Mouse (Mus musculus): ENCODE data around the gene Hoxc6.

Hoxc6 gene

DNA sequence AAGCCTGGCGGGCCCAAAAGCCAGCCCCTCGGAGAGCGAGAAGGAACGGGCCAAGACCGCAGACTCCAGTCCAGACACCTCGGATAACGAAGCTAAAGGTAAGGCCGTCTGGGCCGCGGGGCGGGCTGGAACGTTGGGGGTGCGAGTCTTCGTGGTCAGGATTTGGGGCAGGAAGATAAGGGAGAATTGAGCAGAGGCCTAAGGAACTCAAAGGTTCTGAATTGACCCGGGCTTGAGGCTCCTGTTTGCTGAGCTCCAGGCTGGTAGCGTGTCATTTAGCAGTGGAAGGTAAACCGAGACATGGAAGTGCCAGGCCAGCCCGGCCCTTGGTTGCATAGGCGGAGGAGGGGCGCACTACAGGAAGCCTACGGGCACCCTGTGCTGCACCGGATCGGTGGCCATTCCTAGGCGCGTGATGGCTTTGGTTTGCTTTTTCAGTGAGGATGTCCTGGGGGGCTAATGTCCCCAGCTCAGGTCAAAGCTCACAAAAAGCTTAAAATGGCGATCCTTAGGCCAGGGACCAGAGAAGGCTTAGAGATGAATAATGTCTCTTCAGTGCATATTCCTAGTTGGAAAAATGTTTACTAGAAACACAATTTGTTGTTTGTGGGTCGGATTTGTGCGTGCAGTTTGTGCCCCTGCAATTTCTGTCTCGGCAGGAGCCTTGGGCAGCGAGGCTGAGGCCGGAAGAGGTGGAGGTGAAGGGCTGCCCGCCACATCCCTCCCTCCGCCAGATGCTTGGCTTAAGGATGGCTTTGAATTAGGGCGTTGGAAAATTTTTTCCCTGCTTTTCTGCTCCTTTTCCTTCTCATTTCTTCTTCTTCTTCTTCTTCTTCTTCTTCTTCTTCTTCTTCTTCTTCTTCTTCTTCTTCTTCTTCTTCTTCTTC lies 30.3 kb upstream of the Hoxc6 start:
- DNase-seq (ENCODE audit: low spot score in 2 of 2) = no peak

DNA sequence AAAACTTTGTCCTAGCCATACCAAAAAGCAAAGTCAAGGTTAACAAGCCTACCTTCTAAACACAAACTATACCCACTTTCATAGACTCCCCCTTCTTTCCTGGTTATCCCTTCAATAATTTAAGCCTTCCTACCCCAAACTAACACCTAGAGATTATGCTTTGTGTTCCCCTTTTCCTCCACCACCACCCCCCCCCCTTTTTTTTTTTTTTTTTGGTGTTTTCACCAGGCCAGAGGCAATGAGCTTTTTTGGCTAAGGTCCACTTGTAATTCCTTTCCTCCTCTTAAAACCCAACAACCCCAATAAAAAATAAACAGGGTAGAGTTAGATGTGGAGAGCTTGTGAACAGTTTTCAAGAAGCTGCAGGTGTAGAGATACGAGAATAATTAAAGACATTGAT lies 28.8 kb upstream of the Hoxc6 start:
- no peak for DNase-seq (ENCODE audit: low spot score in 2 of 2)

- DNase-seq (ENCODE audit: low spot score in 2 of 2) = no peak
These were observed 27.3 kb upstream of the Hoxc6 start for GRCm38 (mm10) chr15:102970740-102971139.

DNA sequence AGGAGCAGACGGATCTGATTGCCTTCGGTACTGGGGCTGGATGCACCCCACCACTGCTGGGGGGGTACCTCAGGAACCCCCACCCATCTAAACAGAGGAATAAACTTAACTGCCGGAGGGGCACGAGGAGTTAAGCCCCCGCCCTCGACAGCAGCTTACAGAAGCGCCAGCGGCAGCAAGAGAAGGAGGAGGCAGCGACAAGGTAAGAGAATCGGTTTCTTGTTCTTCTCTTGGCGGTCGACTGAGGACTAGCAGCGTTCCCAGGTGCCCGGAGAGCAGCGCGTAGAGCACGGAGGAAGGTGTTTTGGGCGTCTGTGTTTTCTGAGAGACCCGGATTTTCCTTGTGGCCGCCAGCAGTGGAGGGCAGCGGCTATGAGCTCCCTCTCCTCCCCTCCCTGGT lies 25.8 kb upstream of the Hoxc6 start:
- no peak for DNase-seq (ENCODE audit: low spot score in 2 of 2)

DNA sequence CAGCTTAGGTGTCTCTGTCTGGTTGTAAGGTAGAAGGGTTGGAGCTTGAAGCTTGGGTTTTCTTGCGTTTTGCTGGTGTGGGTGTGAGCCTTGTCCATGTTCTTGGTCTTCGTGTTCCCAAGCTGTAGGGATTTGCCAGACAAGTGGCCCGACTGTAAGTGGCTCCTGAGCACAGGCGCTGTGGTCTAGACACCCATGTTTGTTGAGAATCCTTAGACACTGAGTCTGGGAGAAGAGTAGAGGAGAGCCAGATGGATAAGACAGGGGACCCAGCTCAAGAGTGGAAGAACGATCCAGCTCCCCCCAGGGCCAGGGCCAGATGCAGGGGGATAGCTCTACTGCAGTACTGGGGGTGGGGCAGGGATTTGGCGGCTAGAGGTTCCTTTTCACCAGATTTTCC lies 25.3 kb upstream of the Hoxc6 start:
- DNase-seq (ENCODE audit: low spot score in 2 of 2) = no peak

DNA sequence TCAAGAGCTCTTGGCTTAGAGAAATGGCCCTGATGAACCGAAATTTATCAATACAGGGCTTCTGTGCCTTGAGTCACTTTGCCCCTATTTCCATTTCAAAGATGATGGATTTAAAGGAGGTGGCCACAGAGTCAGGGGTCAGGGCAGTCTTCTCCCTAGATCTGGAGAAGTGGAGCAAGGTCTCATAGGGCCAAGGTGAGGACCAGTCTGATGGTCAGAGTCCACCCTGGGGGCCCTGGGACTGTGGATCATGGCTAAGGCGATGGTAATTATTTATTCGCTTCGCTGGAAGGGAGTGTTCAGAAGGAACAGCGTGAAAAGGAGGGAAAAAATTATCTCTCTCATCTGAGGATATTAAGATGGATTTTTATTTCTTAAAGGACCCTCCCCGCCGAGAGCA lies 23.0 kb upstream of the Hoxc6 start:
- DNase-seq (ENCODE audit: low spot score in 2 of 2) = no peak

- DNase-seq (ENCODE audit: low spot score in 2 of 2) = no peak
These were observed 22.4 kb upstream of the Hoxc6 start for GRCm38 (mm10) chr15:102975688-102976111.

DNA sequence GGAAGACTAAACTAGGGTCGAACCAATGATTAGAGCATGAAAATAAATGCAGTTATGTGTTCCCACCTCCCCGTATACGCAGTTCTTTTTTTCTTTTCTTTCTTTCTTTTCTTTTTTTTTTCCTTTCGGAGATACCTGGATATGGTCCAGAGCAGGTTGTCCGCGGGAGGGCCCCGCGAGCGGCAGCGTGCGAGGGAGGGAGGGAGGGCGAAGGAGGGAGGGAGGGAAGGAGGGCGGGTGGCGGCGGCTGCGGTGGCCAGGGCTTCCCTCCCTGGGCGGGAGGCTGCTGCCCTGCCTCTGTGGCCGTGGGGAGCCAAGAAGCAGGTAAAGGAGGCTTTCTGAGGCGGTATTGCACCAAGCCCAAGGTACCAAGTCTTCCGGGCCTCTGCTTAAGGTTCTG lies 21.9 kb upstream of the Hoxc6 start, which contains the start of gene Hoxc9:
Gene Hoxc9 (plus strand): TSS at position 269 of the 400 bp plus-strand sequence.
- DNase-seq (ENCODE audit: low spot score in 2 of 2) = no peak

DNA sequence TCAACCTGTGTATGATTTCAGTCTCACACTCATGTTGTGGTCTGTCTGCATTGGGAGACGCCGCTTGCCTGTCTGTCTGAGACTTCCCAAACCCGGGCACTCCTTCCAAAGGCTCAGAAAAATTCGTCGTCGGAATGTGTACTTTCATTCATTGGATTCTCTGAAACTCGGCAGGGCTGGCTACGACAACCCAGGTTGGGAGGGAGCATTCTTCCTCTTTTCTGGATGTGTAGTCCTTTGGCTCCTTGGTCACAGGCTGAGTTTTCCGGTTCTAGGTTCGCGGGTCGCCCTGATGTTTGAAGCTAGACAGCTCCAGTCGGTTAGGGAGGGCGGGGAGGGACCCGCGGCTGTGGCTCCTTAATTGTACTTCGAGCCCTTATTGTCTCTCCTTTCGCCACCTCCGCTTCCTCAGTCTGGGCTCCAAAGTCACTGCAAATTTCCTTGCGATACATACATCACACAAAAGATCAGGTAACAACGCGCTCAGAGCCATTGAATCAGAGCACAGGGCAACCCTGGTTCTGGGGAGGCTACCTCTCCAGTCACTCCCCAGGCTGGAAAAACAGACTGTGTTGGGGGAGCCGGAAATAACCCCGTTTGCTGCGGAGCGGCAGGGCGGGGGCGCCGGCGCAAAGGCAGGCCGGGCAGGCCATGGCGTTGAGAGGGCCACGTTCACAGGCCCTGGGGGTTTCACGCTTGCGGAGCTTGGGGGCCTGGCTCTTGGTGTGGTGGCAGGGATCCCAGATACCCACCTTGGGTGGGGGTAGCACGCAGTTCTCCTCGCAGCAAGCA lies 21.2 kb upstream of the Hoxc6 start:
- no peak for DNase-seq (ENCODE audit: low spot score in 2 of 2)

DNA sequence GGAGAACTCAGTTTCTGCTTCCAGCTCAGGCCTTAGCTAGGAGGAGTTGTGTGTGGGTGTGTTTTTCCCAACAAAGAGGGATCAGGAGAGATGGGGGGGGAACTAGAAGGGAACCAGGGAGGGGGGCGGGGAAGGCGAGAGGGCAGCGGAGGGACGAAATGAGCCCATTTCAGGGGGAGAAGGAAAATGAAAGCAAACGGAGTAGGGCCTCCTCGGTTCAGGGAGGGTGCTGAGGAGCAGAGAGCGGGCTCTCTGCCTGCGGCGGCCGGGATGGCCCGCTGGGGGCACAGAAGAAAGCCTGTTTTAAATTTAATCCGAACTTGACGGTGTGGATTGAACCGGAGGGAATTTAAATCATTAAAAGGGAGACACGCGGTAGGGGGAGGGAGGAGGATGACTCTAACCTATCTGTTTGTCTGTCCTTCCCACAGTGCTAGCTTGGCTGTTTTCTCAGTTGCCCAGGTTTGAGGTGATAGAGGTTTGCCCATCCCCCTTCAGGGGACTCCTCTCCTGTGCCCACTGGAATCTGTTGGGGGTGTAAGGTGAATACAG lies 20.6 kb upstream of the Hoxc6 start:
- DNase-seq (ENCODE audit: low spot score in 2 of 2) = no peak

GRCm38 (mm10) chr15:102978615-102979515 lies 19.2 kb upstream of the Hoxc6 start:
- no peak for DNase-seq (ENCODE audit: low spot score in 2 of 2)

DNA sequence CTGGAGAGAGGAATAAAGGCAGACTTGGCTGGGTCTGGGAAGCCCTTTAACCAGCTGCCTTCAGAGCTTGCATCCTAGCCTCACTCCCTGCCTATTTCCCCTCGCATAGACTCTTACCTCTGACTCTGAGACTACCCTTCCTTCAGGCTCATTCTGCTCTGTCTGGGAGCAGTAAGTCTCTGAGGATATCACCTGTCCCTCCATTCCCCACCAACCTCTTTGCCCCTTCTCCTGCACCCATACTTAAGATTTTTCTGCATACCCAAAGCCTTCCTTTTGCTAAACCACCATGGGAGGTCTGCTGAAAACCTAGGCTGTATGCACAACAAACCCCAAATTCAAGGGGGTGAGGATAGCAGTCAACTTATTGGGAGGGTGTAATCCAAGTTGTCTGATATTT lies 18.1 kb upstream of the Hoxc6 start:
- no peak for DNase-seq (ENCODE audit: low spot score in 2 of 2)

GRCm38 (mm10) chr15:102980352-102980751 lies 17.7 kb upstream of the Hoxc6 start:
- no peak for DNase-seq (ENCODE audit: low spot score in 2 of 2)

DNA sequence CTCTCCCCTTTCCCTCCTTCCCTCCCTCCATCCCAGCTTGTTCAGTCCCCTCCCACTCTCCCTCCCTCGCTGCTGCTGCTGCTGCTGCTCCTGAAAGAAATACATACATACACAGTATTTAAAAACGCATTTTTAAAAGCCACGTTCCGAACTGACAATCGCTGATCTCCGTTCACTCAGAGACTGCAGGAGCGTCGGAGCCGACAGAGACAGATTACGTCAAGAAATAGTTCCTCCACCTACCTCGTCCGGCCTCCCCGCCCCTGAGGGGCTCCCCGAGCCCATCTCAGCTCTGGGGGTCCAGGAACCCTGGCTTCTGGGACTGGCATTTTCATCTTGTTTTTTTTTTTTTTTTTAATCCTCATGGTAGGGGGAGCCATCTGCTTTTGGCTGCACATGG lies 17.1 kb upstream of the Hoxc6 start:
- no peak for DNase-seq (ENCODE audit: low spot score in 2 of 2)

- DNase-seq (ENCODE audit: low spot score in 2 of 2) = no peak
These were observed 16.4 kb upstream of the Hoxc6 start for GRCm38 (mm10) chr15:102981379-102982288.

DNA sequence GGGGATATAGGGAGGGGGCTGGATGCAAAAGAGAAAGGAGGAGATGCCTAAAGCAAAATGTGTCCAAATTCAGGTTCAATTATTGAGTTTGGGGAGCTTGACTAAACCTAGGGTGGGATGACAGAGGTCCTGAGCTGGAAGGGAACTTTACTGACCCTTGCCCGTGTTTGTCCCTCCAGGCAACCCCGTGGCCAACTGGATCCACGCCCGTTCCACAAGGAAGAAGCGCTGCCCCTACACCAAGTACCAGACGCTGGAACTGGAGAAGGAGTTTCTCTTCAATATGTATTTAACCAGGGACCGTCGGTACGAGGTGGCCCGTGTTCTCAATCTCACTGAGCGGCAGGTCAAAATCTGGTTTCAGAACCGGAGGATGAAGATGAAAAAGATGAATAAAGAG lies 14.3 kb upstream of the Hoxc6 start:
- no peak for DNase-seq (ENCODE audit: low spot score in 2 of 2)

GRCm38 (mm10) chr15:102984521-102984920 lies 13.5 kb upstream of the Hoxc6 start:
- no peak for DNase-seq (ENCODE audit: low spot score in 2 of 2)

DNA sequence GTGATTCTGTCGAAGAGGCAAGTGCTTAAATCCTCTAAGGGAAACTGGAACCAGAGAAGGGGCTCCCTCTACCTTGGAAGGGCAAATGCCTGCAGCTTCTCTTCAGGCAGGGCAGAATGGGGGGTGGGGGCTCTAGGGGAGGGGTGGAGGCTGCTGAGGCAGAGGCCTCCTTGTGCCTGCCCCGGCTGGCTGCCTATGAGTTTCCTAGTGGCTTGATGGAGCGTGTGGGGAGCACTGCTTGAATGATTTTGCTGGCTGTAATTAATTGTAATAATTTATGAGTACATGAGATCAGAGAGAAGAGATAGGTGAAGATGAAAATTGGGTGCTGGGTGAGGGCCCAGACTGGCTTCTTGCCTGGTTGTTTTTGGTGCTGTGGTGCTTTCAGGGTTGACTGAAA lies 13.1 kb upstream of the Hoxc6 start:
- DNase-seq (ENCODE audit: low spot score in 2 of 2) = no peak

DNA sequence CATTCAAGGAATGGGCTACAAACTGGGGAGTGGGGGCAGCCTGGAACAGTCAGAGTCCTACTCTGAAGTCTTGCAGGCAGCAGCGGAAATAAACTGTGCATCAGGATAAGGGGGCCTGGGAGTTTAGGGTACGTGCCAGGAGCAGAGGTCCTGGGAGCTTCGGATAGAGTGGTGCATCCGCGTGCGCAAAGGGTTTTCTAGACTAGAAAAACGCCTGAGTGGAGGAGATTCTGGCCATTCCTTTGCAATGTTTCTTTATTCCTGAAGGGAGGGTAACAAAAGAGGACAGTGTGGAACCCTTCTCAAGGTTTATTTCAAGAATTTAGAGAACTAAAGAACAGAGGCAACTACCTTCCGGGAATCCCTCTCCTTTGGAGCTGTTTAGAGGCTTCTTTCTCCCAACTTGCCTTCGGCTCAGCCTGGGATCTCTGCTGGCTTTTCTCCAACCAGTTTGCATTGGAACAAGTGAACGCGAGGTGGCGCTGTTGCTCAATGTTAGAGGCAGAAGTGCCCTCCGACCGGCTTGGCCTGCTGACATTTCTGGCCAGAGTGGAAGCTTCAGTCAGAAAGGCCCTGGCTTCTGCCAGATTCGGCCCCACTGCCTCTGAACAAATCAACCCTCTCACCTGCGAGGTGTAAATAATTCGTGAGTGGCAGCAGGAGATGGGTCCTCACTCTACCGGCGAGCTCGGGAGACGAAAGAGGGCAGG lies 10.8 kb upstream of the Hoxc6 start:
- DNase-seq (ENCODE audit: low spot score in 2 of 2) = peak; percentile 86 to 93

- DNase-seq (ENCODE audit: low spot score in 2 of 2) = no peak
These were observed 10.0 kb upstream of the Hoxc6 start for GRCm38 (mm10) chr15:102988078-102988477.

Measured in urinary bladder, postnatal 36 days (tissue).